Mouse (Mus musculus): ENCODE measurements around the gene Zfp784. TPM values are rescaled to one million over a fixed set of nuclear protein-coding genes. Genes with fewer than 3 reads are reported as not detected.
A peak's percentile ranks its signal among the peaks of the same experiment; 100 is the strongest.
"Not testable (repeated sequence)": the region's sequence is repeated elsewhere in the genome, so short reads cannot be mapped to it uniquely, and the experiment has no call there.

The Zfp784 gene
- polyA plus RNA-seq (2016; fragmentation: Nextera tagmentation; extraction: Ambion mirVana) = 3.0 and 3.8 TPM in 2 replicates

- Histone ChIP-seq H3K4me1 (peaks cover 21% of the 10 kb centered on the region), H3K9me3 (peaks cover 29% of the 10 kb centered on the region), H3K27me3 (ENCODE audit: poor library complexity, severe bottlenecking) (no peaks in the 10 kb centered on the region), H3K27ac (peak within 1 kb of the TSS; percentile 98), H3K36me3 (replicated peaks) (peaks cover 46% of the 10 kb centered on the region), H3K4me3 (peak within 1 kb of the TSS; percentile 76)
- WGBS = under 1% methylated on average over 48 of the region's 48 CpGs
- DNase-seq (ENCODE audit: extremely low spot score, low spot score) = peak; percentile 90
Measured at GRCm38 (mm10) chr7:5038109-5038732, at the start of gene Zfp784. Gene Zfp784, minus strand, starts transcription at chr7:5038446.

GRCm38 (mm10) chr7:5087886-5088285 is 49.6 kb upstream of the Zfp784 start:
- H3K36me3 ChIP-seq (replicated peaks) = peaks cover 96% of the 10 kb centered on the region
- H3K4me3 ChIP-seq = no peak overlapping the region
- DNase-seq (ENCODE audit: extremely low spot score, low spot score) = no peak
- no peaks in the 10 kb centered on the region for H3K4me1 ChIP-seq
- H3K9me3 ChIP-seq = no peaks in the 10 kb centered on the region
- WGBS = 91% methylated on average over 4 of the region's 4 CpGs
- H3K27ac ChIP-seq = no peak overlapping the region
- H3K27me3 ChIP-seq (ENCODE audit: poor library complexity, severe bottlenecking) = no peaks in the 10 kb centered on the region

- DNase-seq (ENCODE audit: extremely low spot score, low spot score) = no peak
- peaks cover 1% of the 10 kb centered on the region for H3K4me1 ChIP-seq
- 90% methylated on average over 5 of the region's 5 CpGs for WGBS
- H3K27me3 ChIP-seq (ENCODE audit: poor library complexity, severe bottlenecking) = no peaks in the 10 kb centered on the region
- H3K4me3 ChIP-seq = no peak overlapping the region
- H3K9me3 ChIP-seq = no peaks in the 10 kb centered on the region
- peaks cover 93% of the 10 kb centered on the region for H3K36me3 ChIP-seq (replicated peaks)
- H3K27ac ChIP-seq = no peak overlapping the region
Measured at GRCm38 (mm10) chr7:5086921-5087440, 48.7 kb upstream of the Zfp784 start.

- DNase-seq (ENCODE audit: extremely low spot score, low spot score) = no peak
- Histone ChIP-seq H3K36me3 (replicated peaks) (peaks cover 81% of the 10 kb centered on the region), H3K9me3 (no peaks in the 10 kb centered on the region), H3K27ac (no peak overlapping the region), H3K4me1 (peaks cover 15% of the 10 kb centered on the region), H3K4me3 (no peak overlapping the region), H3K27me3 (ENCODE audit: poor library complexity, severe bottlenecking) (no peaks in the 10 kb centered on the region)
- WGBS = 87% methylated on average over 1 of the region's 1 CpGs
Measured at GRCm38 (mm10) chr7:5085512-5085911, 47.3 kb upstream of the Zfp784 start.

GRCm38 (mm10) chr7:5083325-5084105 is 45.3 kb upstream of the Zfp784 start:
- H3K9me3 ChIP-seq = no peaks in the 10 kb centered on the region
- WGBS = 94% methylated on average over 18 of the region's 18 CpGs
- no peak overlapping the region for H3K27ac ChIP-seq
- no peak for DNase-seq (ENCODE audit: extremely low spot score, low spot score)
- H3K4me3 ChIP-seq = no peak overlapping the region
- H3K4me1 ChIP-seq = peaks cover 17% of the 10 kb centered on the region
- peaks cover 74% of the 10 kb centered on the region for H3K36me3 ChIP-seq (replicated peaks)
- H3K27me3 ChIP-seq (ENCODE audit: poor library complexity, severe bottlenecking) = no peaks in the 10 kb centered on the region

- Histone ChIP-seq H3K9me3 (no peaks in the 10 kb centered on the region), H3K4me3 (peak overlapping the region; percentile 98; the same call in 1 of the 2 replicates), H3K36me3 (replicated peaks) (peaks cover 76% of the 10 kb centered on the region), H3K27me3 (ENCODE audit: poor library complexity, severe bottlenecking) (no peaks in the 10 kb centered on the region), H3K4me1 (peaks cover 17% of the 10 kb centered on the region), H3K27ac (no peak overlapping the region)
- DNase-seq (ENCODE audit: extremely low spot score, low spot score) = no peak
- 97% methylated on average over 2 of the region's 2 CpGs for WGBS
Measured at GRCm38 (mm10) chr7:5081939-5082338, 43.7 kb upstream of the Zfp784 start.

GRCm38 (mm10) chr7:5081241-5081640 is 43.0 kb upstream of the Zfp784 start:
- H3K27me3 ChIP-seq (ENCODE audit: poor library complexity, severe bottlenecking) = no peaks in the 10 kb centered on the region
- 76% methylated on average over 6 of the region's 6 CpGs for WGBS
- H3K9me3 ChIP-seq = no peaks in the 10 kb centered on the region
- H3K36me3 ChIP-seq (replicated peaks) = peaks cover 77% of the 10 kb centered on the region
- H3K4me1 ChIP-seq = peaks cover 17% of the 10 kb centered on the region
- H3K4me3 ChIP-seq = peak overlapping the region; percentile 98
- no peak for DNase-seq (ENCODE audit: extremely low spot score, low spot score)
- no peak overlapping the region for H3K27ac ChIP-seq

GRCm38 (mm10) chr7:5080815-5081214 is 42.6 kb upstream of the Zfp784 start:
- no peak for DNase-seq (ENCODE audit: extremely low spot score, low spot score)
- Histone ChIP-seq H3K36me3 (replicated peaks) (peaks cover 76% of the 10 kb centered on the region), H3K4me1 (peaks cover 17% of the 10 kb centered on the region), H3K27ac (peak overlapping the region; percentile 94), H3K27me3 (ENCODE audit: poor library complexity, severe bottlenecking) (no peaks in the 10 kb centered on the region), H3K9me3 (no peaks in the 10 kb centered on the region), H3K4me3 (peak overlapping the region; percentile 98)
- WGBS = 25% methylated on average over 6 of the region's 6 CpGs

DNA sequence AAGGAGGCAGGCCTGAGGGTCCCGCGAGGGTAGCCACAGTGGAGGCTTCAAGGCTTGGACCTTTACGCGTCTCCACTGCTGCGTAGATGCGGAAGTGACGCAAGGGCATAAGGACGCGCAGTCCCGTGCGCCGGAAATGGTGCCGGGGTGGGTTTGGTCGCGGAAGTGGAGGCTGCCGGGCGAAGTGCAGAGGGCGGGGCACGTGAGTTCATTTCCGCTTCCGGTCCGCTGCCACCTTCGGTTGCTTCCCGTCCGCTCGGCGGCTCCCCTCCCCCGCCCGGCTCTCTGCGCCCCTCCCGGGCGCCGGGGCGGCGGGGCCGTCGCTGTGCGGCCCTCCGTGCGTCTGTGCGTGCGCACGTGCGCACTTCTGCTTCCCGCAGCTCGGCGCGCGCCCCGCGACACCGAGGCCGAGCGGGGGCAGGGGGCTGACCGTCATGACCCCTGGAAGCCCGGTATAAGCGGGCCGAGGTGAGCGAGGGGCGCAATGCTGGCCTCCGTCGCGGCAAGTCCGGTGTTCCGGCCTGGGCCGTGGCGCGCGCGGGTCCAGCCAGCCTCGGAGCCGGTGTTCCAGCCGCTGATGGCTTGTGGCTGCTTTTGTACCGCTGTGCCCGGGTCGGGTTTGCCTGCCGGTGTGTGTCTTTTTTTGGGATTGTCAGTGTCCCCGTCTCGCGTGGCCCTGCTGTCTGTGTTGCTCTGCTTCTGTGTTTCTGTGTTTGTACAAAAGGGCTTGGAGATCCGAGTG is 41.9 kb upstream of the Zfp784 start, which contains the start of gene Epn1:
TSS of gene Epn1 (plus strand) at position 226 of the 742 bp plus-strand sequence.
- DNase-seq (ENCODE audit: extremely low spot score, low spot score) = peak; percentile 97
- Histone ChIP-seq H3K9me3 (no peaks in the 10 kb centered on the region), H3K4me1 (peaks cover 17% of the 10 kb centered on the region), H3K36me3 (replicated peaks) (peaks cover 75% of the 10 kb centered on the region), H3K27me3 (ENCODE audit: poor library complexity, severe bottlenecking) (no peaks in the 10 kb centered on the region), H3K4me3 (peak within 1 kb of the TSS; percentile 98), H3K27ac (peak within 1 kb of the TSS; percentile 94)
- under 1% methylated on average over 81 of the region's 81 CpGs for WGBS

DNA sequence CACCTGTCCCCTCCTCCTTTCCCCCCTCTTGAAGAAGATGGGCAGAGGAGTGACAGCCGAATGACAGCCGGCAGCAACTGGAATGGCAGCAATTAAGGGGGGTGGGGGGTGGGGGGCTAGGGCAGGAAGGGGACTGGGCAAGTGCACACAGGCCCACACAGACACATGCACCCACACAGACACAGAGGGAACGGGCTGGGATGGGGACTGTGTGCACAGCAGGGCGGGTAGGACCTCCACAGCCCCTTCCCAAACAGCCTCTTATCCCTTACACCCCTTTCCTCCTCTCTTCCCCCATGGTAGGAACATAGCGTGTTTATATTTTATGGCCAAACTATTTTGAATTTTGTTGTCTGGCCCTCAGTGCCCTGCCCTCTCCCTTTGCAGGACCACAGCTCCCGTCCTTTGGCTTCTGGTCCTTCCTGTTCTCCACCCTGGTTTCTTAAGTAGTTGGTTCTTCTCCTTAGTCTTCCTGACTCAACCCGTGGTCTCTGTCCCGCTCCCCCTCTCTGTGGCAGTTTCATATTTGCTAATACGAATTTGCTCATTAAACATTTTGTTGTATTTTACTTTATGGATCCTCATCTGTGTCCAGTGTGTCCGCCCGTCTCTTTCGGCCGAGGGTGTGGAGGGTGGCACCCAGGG is 41.2 kb upstream of the Zfp784 start:
- H3K27ac ChIP-seq = peak overlapping the region; percentile 94
- peaks cover 17% of the 10 kb centered on the region for H3K4me1 ChIP-seq
- not testable (repeated sequence) for DNase-seq (ENCODE audit: extremely low spot score, low spot score)

DNA sequence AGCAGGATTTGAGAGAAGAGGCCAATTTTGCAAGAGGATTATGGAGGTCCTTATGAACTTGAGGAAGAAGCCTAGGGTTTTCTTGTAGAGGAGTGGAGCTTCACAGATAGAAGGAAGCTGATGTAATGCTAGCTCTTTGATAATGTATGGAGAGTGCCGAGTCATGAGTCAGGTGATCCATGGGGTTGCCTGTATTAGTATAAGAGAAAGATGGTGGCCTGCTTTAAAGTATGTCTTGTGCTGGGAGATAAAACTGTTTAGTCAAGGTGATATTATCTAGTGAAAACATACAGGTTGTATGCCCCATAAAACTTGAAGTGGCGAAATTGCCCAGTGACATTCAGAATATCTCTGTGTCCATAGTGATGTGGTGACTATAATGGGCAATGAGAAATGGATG is 38.7 kb upstream of the Zfp784 start:
- Histone ChIP-seq H3K27ac (no peak overlapping the region), H3K4me3 (no peak overlapping the region), H3K4me1 (peaks cover 16% of the 10 kb centered on the region), H3K9me3 (no peaks in the 10 kb centered on the region), H3K27me3 (ENCODE audit: poor library complexity, severe bottlenecking) (no peaks in the 10 kb centered on the region), H3K36me3 (replicated peaks) (peaks cover 78% of the 10 kb centered on the region)
- 85% methylated on average over 2 of the region's 2 CpGs for WGBS
- DNase-seq (ENCODE audit: extremely low spot score, low spot score) = no peak

More for the DNA sequence above, 41.2 kb upstream of the Zfp784 start:
- H3K4me3 ChIP-seq = peak overlapping the region; percentile 98
- H3K27me3 ChIP-seq (ENCODE audit: poor library complexity, severe bottlenecking); H3K9me3 ChIP-seq: not testable (repeated sequence)
- WGBS = 50% methylated on average over 9 of the region's 13 CpGs
- peaks cover 75% of the 10 kb centered on the region for H3K36me3 ChIP-seq (replicated peaks)

DNA sequence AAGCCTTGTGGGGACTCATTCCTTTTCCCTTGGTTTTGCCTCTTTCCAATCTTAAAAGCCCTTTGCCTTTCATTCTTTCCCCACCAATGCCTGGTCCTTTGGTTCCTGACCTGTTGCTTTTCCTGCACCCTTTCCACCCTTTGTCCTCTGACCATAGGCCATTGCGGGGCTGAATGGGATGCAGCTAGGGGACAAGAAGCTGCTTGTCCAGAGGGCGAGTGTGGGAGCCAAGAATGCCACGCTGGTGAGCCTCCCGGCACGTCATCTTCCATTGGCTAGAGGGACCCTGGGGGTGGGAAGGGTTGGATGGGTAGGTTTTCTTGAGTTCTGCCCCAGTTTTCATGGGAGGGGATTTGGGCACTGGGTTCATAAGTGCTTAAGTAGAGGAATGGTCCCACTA is 36.7 kb upstream of the Zfp784 start:
- Histone ChIP-seq H3K27me3 (ENCODE audit: poor library complexity, severe bottlenecking) (no peaks in the 10 kb centered on the region), H3K36me3 (replicated peaks) (peaks cover 95% of the 10 kb centered on the region), H3K4me1 (0 out of 2 replicates have a peak, but pooled peaks cover 3% of the 10 kb centered on the region), H3K9me3 (no peaks in the 10 kb centered on the region), H3K27ac (no peak overlapping the region), H3K4me3 (no peak overlapping the region)
- WGBS = 96% methylated on average over 5 of the region's 5 CpGs
- no peak for DNase-seq (ENCODE audit: extremely low spot score, low spot score)
